Mouse (Mus musculus): ENCODE results near the gene Adh1. TPM values are rescaled to one million over a fixed set of nuclear protein-coding genes. Genes with fewer than 3 reads are reported as not detected.

Gene Adh1
- polyA plus RNA-seq, 1 experiment = 1.8 TPM

DNA sequence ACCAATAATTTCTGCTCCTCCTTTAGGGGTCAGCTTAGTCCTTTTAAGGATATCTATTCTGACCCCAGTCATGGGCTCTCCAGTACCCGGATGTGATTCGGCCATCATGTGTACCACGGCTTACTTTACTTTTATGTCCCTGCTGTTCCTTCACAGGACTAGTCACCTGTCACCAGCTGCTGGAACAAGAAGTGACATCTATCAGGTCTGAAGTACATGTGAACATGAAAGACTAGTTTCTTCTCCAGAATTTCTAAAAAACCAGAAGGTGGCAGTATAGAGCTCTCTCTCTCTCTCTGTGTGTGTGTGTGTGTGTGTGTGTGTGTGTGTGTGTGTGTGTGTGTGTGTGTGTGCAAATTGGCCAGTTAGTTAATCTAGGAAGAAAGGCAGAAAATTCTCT is 20.4 kb upstream of the Adh1 start:
- DNase-seq (ENCODE audit: extremely low spot score in 1 of 2, low spot score in 1 of 2) = no peak

DNA sequence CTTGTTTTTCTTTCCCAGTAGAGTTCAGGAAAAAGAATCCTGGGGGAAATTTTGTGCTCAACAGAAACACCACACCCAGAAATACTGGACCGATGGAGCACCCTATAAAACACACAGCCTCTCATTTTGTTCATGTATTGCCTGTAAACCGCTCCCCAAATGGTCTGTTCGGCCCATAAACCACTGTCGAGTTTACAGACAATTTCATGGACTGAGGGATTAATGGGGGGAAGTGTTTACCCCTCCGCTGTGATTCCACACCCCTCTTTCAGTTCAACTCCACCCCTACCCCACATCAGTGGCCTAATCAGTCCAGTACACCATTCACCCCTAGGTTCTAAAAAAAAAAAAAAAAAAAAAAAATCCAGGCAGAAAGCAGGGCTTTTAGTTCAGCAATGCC is 19.8 kb upstream of the Adh1 start:
- no peak for DNase-seq (ENCODE audit: extremely low spot score in 1 of 2, low spot score in 1 of 2)

DNA sequence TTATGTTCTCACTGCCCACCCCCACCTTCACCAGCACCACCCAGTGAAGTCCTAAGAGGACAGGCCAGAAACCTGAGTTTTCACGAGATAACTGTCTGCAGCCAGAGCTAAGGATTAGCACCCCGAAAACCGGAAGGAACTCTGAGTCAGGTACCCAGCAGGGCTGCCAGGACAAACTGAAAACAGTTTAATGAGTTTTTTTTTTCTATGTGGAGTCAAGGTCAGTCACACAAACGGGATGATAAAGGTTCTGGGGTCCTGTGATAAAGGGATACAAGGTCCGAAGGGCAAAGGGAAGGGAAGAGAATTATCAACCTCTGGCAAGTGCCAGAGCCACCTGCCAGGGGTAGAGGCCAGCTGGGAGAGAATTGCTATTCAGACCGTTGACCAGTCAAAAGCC is 19.4 kb upstream of the Adh1 start:
- no peak for DNase-seq (ENCODE audit: extremely low spot score in 1 of 2, low spot score in 1 of 2)

DNA sequence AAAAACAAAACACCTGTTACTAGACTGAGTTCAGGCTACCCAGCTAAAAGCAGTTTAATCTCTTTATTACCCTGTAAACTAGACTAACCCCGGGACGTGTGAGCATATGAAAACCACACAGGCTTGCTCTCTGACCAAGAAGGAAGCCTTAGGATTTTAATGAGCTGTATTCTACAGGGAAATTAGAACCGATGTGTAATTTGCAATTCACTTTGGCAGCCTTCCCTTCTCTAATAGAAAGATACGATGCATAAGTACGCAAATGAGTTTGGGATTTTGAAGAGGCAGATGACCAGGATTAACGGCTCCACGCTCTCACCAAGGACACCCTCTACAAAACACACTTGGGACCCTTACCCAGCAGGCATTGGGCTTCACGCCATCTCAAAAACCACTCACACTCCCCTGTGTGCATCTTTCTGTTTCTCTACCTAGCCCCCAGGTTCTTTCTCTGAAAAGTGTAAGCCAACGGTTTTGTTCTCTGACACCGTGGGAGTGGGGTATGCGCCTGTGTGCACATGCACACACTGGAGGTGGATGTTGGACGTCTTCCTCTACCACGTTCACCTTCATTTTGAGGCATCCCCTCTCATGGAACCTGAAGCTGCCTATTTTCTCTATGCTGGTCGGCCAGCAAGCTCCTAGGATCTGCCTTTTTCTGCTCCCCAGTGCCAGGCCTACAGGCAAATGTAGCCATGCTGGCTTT is 18.6 kb upstream of the Adh1 start:
- DNase-seq (ENCODE audit: extremely low spot score in 1 of 2, low spot score in 1 of 2) = no peak

DNA sequence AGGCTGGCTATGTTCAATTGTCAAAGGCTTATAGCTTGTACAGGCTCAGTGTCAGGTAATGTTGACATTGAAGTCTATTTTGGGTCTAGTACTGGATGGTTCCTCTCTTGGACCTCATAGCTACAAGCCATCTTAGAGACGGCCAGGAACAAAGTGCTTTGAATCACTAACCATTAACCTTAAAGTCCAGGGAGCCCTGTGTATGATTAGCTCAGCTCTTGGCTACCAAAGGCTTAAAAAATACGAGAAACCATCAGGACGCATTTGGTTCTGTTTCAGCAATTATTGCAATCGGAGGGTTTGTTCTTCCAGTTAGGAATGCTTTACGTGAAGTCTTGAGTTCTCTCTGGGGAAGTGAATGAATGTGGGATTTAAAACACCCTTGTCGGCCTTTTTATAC is 17.9 kb upstream of the Adh1 start:
- no peak for DNase-seq (ENCODE audit: extremely low spot score in 1 of 2, low spot score in 1 of 2)

DNA sequence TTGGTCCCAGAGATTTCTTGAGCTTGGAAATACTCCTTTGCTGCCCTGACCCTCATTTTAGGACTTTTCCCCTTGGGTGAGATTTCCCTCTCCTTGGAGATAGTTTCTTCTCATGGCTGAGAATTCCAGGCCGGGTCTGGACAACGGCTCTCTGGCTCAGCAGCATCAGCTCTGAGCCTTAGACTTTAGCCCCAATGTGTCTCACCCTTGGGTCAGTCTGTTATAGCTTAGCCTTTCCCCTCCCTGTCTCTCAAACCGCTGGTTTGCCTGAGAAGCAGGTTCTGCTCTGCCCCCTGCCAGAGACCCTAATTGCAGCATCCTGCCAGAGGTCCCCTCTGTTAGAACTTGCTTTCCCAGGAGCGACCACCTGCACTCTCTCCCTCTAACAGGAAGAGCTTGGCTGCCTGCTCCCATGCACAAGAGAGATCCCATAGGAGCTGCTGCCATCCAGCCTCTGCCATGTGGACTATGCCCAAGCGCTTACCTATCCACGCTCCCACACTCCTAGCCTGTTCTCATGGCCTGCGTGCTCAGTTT is 16.4 kb upstream of the Adh1 start:
- DNase-seq (ENCODE audit: extremely low spot score in 1 of 2, low spot score in 1 of 2) = no peak

DNA sequence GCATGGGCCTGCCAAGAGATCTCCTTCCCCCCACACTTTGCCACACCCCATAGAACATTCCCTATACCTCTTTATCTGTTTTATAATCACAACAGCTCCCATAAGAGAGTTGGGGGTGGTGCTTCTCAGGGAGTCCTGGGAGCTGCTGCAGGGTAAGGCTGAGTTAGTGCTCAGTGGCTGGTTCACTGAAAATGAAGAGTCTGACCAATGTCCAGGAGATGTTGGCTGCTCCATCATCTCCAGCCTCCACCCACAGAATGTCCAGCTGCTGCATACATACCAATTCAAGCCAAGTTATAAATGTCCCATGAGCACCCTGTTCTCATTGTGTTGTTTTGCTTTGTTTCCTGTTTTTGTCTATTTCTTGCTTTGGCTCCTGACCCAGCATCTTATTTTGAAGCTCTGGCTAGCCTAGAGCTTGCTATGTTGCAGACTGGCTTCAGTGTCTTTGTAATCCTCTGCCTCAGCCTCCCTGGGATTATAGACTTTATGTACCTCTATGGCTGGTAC is 14.2 kb upstream of the Adh1 start:
- no peak for DNase-seq (ENCODE audit: extremely low spot score in 1 of 2, low spot score in 1 of 2)

DNA sequence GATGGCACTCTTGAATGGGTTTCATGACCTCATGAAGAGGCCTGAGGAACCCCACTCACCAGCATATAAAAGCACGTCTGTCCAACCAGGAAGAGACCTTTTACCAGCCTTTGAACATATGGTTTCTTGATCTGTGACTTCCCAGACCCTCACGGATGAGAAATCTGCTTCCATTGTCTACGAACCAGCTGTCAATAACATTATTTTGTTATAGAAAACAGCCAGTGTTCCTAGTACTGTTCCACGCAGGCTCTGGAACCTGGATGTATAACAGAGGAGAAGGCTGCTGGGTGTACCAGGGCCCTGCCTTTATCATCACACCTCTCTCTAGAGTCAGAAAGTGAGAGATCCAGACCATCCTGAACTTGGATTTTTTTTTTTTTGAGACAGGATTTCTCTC is 13.6 kb upstream of the Adh1 start:
- DNase-seq (ENCODE audit: extremely low spot score in 1 of 2, low spot score in 1 of 2) = no peak

DNA sequence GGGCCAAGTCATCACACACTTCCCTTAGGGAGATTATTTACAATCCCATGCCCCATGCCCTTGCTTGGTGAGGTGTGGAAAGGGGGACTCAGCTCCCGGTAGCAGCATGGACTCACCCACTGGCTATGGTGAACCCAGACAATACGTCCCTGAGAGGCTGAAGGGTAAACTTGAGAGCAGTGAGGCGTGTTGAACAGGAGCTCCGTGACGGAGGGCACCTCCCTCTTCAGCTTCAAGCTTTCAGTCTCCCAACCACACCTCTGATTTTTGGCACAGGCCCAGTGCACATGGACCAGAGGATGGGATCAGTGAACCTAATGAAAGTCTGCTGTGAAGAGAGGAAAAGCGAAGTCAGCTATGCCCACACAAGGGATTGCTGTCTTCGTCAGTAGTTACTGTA is 12.8 kb upstream of the Adh1 start:
- DNase-seq (ENCODE audit: extremely low spot score in 1 of 2, low spot score in 1 of 2) = no peak

DNA sequence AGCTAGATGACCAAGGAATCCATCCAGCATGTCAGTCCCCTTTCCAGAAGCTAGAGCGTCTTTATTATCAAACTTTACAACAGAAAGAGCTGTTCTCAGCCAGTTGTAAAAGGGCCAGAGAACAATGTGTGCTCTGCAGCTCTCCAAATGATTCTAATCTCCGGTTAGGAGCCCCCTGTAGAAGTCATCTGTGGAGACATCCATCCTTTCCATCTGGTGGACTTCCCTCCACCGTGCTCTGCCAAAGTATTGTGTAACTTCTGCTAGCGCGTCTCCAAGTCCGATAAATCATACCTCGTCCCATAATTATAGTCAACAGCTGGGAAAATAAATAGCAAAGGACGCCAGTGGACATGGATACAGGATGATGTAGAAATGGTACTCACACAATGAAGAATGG is 12.0 kb upstream of the Adh1 start:
- no peak for DNase-seq (ENCODE audit: extremely low spot score in 1 of 2, low spot score in 1 of 2)

DNA sequence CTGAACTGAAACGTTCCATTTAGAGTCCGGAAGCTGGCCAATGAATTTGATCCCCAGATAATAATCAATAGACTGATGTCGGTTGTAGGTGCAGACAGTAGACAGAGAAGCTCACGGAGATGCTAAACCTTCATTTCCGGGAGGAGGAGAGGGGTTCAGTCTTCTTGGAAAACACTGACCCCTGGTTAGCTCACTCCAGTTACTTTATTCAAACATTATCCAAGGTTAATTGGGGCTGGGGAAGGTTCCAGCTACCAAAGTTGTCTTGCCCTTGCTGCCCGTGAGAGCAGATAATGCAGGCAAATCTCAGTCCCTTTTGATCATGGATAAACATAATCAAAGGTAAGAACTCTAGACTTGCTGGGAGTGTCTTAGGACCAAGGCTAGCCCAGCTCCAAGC is 9.6 kb upstream of the Adh1 start:
- DNase-seq (ENCODE audit: extremely low spot score in 1 of 2, low spot score in 1 of 2) = no peak

DNA sequence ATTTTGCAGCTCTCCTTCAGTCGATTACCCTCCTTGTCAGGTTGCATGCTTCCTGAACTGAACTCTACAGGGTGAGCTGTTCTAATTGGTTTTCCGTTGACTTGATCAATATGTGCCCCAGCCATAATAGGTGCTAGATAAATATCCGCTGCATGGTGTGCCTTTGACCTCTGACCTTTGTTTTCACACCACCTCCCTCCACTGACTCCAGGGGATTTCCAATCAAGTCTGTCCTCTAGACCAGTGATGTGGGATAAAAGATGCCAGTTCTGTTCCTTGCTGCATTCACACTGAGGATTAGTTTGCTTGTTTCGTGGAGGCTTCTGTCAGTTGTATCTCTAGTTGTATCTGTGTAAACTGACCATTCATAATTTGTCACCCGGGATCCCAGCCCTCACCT is 6.6 kb upstream of the Adh1 start:
- no peak for DNase-seq (ENCODE audit: extremely low spot score in 1 of 2, low spot score in 1 of 2)

DNA sequence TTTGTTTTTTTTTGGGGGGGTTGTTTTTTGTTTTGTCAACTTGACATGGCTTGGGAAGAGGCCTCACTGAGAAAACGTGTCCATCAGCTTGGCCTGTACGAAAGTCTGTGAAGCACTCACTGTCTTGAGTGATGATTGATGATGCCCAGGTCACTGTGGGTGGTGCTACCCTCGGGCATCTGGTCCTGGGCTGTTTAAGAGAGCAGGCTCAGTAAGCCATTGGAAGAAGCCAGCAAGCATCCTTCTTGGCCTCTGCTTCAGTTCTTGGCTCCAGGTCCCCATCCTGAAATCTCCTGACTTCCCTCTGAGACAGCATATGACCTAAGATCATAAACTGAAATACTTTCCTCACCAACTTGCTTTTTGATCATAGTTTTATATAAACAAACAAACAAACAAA is 5.4 kb upstream of the Adh1 start:
- DNase-seq (ENCODE audit: extremely low spot score in 1 of 2, low spot score in 1 of 2) = no peak

DNA sequence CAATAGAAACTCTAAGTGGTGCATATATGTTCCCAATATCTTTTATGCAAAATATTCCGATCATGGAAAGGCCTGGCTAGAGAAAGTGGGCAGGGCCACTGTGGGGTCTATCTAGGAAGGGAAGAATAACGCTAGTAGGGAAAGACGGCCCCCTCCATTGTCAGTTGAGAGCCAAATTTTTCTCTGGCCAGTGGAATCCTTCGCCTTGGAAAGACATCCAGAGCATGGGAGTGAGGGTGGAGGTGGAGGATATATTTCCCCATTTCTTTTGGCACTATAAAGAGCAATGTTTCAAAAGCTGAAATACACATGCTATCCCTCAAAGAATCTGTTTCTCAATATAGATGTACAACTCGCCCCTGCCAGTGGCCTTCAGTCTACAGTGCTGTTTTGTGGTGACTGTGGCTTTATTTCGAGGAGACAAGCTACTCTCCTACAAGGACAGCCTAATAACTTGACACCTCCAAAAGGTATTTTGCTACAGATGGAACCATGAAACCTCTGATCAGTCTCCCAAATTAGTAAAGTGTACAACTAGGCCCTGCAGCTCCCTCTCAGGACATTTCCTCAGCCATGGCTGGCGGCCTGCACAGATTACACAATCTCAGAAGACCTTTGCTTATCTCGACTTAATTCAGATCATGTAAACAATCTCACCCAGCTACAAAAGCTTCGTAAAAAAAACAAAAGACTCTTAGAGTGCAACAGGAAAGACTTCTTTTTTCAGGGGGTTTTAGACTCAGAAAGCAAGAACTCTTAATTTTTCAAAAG is 4.8 kb upstream of the Adh1 start:
- DNase-seq (ENCODE audit: extremely low spot score in 1 of 2, low spot score in 1 of 2) = no peak

DNA sequence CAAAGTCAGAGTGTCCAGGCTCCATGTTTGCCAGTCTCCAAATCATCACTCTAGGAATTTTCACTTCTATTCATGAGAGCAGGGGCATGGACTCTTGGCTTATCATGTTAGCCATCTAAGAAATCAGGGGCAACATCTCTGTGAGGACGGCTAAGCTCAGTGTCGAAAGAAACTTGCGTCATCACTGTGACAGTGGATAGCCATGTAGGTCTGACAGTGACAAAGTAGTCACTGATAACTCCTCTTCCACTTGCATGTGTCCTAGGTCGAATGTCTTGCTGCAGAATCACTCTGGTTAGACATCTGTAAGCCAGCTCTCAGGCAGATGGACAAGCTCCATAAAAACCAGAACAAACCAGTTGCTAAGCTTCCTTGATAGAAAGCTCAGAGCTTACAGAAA is 1.8 kb downstream of the Adh1 start:
- no peak for DNase-seq (ENCODE audit: extremely low spot score in 1 of 2, low spot score in 1 of 2)

DNA sequence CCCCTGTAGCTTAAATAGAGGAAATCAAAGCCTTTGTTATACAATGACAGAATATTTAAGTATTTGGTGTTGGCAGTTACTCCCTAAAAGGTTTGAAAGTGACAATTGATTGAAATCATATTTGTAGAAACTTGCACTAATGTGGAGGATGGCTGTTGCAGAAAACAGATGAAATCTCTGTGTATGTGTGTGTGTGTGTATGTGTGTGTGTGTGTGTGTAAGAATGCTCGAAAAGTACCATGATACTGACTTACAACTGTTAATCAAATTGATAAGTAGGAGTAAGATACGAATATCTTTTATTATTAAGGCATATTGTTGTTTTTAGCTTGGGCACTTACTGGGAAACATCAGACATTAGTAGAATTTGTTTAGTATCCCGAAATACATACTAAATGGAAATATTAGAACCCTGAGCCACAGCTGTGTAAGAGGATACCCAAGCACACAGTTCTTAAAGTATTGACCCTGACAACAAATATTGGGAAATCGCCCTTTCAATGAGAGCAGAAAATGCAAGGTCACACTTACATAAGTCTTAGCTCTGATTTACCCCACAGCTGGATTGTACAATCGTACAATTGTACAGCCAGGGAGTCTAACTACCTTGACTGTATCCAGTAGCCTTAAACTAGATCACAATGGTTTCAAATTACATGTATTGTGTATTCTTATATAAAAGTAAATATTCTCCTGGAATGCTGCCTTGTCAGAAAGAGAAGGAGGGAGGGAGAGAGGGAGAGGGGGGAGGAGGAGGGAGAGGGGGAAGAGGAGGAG is 2.6 kb downstream of the Adh1 start:
- DNase-seq (ENCODE audit: extremely low spot score in 1 of 2, low spot score in 1 of 2) = no peak

DNA sequence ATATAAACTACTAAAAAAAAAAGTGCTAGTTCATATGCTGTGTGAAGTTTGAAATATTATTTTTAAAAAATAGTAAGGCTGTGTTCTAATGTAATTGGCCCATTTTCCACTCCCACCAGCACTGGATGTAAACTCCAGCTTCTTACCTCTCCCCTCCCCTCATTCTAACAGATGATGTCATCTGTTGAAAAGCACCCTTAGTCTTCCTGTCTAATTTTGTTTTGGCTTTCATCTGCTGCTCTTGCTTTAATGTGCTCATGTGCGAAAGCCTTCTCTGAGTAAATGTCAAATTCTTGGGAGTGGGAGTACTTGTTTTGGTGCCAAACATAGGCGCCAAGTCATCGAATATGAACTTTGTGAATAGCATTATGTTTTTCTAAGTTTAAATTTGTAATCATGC is 3.9 kb downstream of the Adh1 start:
- peak; percentile 9 to 47 for DNase-seq (ENCODE audit: extremely low spot score in 1 of 2, low spot score in 1 of 2)

DNA sequence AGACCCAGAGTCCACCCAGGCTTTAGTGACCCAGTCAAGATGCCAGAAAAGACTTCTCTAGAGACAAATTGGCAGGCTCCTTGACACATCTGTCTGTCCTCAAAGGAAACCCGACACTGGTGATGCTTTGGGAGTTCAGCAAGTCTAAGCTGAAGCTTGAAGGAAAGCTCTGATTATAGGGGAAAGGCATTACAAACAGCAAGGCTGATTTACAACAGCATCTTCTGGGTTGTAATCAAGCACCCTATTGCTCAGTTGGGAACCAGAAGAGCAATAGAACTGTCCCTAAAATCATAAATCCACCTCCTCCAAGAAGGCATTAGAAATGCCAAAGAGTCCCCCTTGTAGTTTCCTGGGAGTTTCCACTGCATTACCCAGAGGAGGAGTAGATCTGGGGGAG is 9.7 kb downstream of the Adh1 start:
- no peak for DNase-seq (ENCODE audit: extremely low spot score in 1 of 2, low spot score in 1 of 2)

DNA sequence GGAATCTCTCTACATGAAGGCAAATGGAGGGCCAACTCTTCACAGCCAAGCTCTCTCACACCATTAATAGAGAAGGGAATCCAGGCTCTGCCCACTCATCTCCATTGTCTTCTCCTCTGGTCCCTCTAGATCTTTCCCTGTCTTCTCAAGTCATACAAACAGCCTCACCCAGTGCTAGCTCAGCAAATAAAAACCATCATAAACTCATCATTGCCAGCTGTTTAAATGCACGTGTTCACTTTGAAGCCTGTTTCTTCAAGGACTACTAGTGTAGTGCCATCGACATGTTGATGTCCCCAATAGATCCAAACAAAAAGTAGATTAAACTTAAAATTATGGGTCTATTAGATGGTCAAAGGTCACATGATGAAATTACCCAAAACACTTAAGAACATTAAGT is 10.5 kb downstream of the Adh1 start:
- no peak for DNase-seq (ENCODE audit: extremely low spot score in 1 of 2, low spot score in 1 of 2)

DNA sequence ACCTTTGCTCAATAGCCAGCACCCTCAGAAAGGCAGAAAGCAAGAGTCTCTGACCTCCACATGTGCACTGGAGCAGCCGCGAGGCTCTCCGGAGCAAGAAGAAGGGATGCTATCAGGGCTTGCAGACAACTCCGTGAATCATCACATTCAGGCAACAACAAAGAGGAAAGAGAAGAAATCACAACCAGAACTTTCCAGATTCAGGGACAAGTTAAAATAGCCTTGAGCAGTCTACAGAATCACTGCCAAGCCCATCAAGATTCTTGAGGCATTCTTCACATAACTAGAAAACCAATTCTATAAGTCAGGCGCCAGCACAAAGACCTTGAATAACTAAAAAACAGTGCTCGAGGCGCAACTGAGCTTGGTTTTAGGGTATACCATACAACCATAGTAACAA is 12.3 kb downstream of the Adh1 start:
- DNase-seq (ENCODE audit: extremely low spot score in 1 of 2, low spot score in 1 of 2) = no peak

DNA sequence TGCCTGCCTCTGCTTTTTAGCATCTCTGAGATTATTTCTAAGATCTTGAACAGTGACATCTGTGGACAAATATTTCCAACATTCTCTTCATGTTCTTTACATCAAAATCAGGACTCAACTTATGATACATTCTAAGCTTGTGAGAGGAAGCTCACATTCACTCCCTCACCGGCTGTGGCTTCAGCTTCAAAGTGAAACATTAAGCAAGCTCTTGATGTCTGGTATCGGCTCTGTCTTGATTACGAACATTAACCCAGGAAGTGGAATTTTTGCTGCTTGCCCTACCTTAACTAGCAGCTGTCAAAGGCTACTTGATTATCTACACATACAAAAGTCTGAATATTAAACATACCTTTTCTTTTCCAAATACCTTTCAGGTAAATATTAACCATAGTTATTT is 14.3 kb downstream of the Adh1 start:
- DNase-seq (ENCODE audit: extremely low spot score in 1 of 2, low spot score in 1 of 2) = no peak

Data from frontal cortex, adult 2 months (tissue).